Mouse (Mus musculus) yolk sac, embryonic 10.5 days (tissue): ENCODE data around the gene Serpinf1.
A peak's percentile ranks its signal among the peaks of the same experiment; 100 is the strongest.
"Not testable (repeated sequence)": the region's sequence is repeated elsewhere in the genome, so short reads cannot be mapped to it uniquely, and the experiment has no call there.

Experiments used
- DNase-seq: peaks from one replicate; pipeline ENCODE4 v3.0.0-alpha.2; 2017; ENCODE audit warnings: low spot score

Gene Serpinf1

GRCm38 (mm10) chr11:75421375-75422012 lies 1.0 kb downstream of the Serpinf1 start:
- DNase-seq = no peak

- DNase-seq = no peak
These were observed 1.6 kb downstream of the Serpinf1 start for GRCm38 (mm10) chr11:75420810-75421374.

GRCm38 (mm10) chr11:75420037-75420436 lies 2.5 kb downstream of the Serpinf1 start:
- DNase-seq = no peak

GRCm38 (mm10) chr11:75415994-75416393 lies 6.5 kb downstream of the Serpinf1 start:
- DNase-seq = no peak

GRCm38 (mm10) chr11:75415096-75415495 lies 7.4 kb downstream of the Serpinf1 start:
- no peak for DNase-seq

GRCm38 (mm10) chr11:75410591-75410990 lies 11.9 kb downstream of the Serpinf1 start:
- no peak for DNase-seq

DNA sequence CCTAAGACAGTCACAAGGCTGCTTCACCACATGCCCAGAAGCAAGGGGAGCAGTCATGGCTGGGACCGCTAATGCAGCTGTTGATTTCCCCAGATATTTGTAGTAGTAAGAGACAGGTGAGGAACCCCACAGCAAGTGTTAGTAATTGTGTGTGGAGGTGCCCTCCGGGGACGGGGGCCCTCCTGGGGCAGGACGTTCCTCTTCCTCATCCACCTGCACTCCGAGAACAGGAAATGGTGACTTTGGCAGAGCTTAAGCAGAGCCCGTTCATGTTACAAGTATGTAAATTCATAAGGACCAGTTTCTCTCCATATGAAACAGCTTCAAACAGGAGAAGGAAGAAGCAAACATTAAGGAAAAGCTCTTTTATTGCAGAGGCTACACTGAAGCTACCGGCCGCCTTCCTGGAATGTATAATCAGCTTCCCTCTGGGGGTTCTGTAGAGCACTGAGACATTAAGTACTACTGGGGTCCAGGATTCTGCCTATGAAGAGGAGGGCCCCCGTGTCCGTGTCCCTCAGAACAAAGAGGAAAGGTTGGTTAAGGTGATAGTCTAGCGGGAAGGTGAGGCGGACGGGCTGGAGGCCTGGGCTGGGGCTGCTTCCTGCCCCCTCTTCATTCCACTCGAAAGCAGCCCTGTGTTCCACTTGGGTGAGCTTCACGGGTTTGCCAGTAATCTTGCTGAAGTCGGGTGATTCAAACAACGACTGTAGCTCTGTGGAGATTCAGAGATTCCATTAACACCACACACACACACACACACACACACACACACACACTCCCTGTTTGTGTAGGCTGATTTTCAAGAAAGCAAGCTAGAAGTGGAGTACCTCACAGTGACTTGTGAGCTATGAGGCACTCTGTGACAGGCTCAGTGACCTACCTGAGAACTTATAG lies 12.6 kb downstream of the Serpinf1 start:
- DNase-seq = no peak

DNA sequence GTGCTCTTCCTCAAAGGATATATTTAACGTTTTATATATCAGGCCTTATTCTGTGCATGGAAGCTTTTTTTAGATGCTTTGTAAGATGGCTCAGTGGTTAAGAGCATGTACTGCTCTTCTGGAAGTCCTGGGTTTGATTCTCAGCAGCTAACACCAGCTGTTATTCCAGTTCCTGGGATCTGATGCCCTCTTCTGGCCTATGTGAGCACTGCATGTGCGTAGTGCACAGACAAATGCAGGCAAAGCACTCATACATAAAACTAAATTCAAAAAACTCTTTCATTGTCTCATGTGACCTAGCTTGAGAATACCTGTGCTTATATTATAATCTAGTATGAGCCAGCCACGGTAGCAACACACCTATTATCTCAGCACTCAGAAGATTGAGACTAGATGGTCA lies 15.6 kb downstream of the Serpinf1 start:
- no peak for DNase-seq

- DNase-seq = no peak
These were observed 16.4 kb downstream of the Serpinf1 start for GRCm38 (mm10) chr11:75406104-75406503.

DNA sequence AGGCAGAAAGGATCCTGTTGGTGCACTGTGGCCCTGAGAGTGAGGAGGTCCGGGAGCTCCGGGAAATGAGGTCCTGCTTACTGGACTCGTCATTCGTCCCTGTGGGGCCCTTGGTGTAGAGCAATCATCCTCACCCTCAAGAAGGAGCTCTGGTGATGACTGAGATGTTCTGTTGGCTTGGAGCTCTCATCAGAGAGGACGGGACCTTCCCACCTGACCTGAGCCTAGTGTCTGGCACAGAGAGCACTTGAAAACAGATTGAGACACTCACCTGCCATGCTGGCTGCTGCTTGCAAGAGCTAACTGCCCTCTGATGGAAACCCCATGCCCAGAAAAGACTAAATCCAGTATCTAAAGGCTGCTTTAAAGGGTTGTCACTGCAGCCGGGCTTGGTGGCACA lies 17.7 kb downstream of the Serpinf1 start:
- DNase-seq = no peak

DNA sequence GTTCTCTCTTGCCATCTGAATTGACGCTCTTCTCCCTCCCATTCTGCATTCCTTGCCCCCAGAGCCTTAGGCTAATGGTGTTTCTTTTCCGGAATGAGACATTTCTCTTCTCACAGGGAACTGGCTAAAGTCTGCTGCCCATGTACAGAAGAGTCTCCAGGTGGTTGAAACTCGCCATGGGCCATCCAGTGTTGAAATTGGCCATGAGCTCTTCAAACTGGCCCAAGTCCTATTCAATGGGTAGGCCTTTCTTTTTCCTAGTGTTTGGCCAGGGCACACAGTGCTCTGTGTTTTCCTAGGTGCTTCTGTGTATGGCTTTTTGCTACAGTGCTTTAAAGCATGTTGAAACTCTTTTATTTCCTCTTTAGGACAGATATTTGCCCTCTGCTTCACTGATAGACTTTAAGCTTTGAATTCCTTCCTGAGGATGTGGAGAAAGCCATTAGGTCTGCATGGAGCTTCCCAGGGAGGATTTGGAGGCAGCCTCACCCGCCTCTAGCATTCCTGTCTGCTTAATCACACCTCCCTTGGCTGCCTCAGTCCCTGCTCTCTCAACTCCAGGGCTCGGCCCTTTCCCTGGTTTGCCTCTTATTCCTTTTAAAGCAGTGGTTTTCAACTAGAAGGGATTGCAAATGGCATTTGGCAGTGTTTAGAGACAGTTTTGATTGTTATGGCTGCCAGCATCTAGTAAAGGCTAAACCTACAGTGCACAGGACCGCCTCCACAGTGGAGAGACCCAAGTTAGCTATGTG lies 19.0 kb downstream of the Serpinf1 start:
- DNase-seq = peak; percentile 53

- peak; percentile 68 for DNase-seq
These were observed 20.2 kb downstream of the Serpinf1 start for GRCm38 (mm10) chr11:75402271-75402690.

- no peak for DNase-seq
These were observed 22.4 kb downstream of the Serpinf1 start for GRCm38 (mm10) chr11:75400099-75400498.

GRCm38 (mm10) chr11:75399411-75399841 lies 23.1 kb downstream of the Serpinf1 start:
- no peak for DNase-seq

GRCm38 (mm10) chr11:75397452-75397851 lies 25.0 kb downstream of the Serpinf1 start:
- no peak for DNase-seq

DNA sequence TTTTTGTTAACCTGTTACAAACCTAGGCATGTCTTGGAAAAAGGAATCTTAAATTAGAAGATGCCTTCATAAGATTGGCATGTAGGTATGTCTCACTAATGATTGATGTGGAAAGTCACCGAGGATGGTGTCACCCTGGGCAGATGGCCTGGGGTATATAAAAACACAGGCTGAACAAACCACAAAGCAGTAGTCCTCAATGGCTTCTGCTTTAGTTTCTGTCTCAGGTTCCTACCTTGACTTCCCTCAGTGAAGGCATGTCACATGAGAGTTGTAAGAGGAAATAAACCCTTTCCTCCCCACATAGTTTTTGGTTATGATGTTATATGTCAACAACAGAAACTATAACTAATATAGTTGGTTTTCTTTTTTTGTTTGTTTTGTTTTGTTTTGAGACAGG lies 26.9 kb downstream of the Serpinf1 start:
- no peak for DNase-seq

DNA sequence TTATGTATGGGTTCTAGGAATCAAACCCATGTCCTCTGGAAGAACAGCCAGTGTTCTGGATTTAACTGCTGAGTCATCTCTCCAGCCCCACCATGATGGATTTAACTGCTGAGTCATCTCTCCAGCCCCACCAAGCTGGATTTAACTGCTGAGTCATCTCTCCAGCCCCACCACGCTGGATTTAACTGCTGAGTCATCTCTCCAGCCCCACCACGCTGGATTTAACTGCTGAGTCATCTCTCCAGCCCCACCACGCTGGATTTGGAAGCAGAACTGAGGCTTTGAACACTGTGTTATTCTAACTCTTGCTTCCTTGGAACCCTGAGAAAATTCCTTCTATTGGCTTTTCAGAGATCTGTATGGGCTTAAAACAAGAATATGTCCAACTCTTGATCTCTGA lies 39.0 kb downstream of the Serpinf1 start:
- DNase-seq = not testable (repeated sequence)

GRCm38 (mm10) chr11:75378786-75379185 lies 43.7 kb downstream of the Serpinf1 start:
- not testable (repeated sequence) for DNase-seq

GRCm38 (mm10) chr11:75377125-75377524 lies 45.4 kb downstream of the Serpinf1 start:
- no peak for DNase-seq
